Mouse (Mus musculus) ES-Bruce4 (cell line): ENCODE results near the gene Tap1.

ENCODE experiments used
- EP300 ChIP-seq: IDR thresholded peaks from 2 replicates; pipeline ENCODE4 v1.6.1; 2011; ENCODE audit warnings: low read depth, low read length; ENCODE audit not compliant: insufficient read depth
- POLR2A ChIP-seq: IDR thresholded peaks from one replicate; pipeline ENCODE4 v1.8.1; 2011; ENCODE audit warnings: low read length; ENCODE audit not compliant: insufficient read depth

- TF ChIP-seq POLR2A (no peak), EP300 (no peak)
These were observed 30.0 kb downstream of the Tap1 start for GRCm38 (mm10) chr17:34217216-34217928.
